Mouse (Mus musculus): ENCODE measurements at regions not wholly inside any gene's neighbourhood (a gene's known extent, or its start where the extent isn't known, plus 50 kb on each side); places are given as distances from the start of the nearest gene placed in this dataset.

- TF ChIP-seq MAX (IDR thresholded peaks at IDR 0.05; ENCODE audit: low read length) (no peak), CTCF (IDR thresholded peaks at IDR 0.05 in 2 of 3, conservative IDR thresholded peaks at IDR 0.05 in 1 of 3; ENCODE audit: control insufficient read depth in 1 of 3, insufficient read depth in 1 of 3, low read depth in 2 of 3, low read length in 3 of 3, poor library complexity in 1 of 3, severe bottlenecking in 1 of 3) (no peak), CHD1 (IDR thresholded peaks at IDR 0.05; ENCODE audit: low read depth, low read length) (no peak), KAT2A (conservative IDR thresholded peaks at IDR 0.05; ENCODE audit: low read depth, low read length) (no peak), E2F4 (IDR thresholded peaks at IDR 0.05; ENCODE audit: borderline replicate concordance, low read depth, low read length) (no peak), UBTF (IDR thresholded peaks at IDR 0.05; ENCODE audit: borderline replicate concordance, insufficient read depth, low read depth, low read length) (no peak), EP300 (IDR thresholded peaks at IDR 0.05; ENCODE audit: low read depth in 1 of 2, low read length in 2 of 2) (no peak), POLR2A (IDR thresholded peaks at IDR 0.05; ENCODE audit: control insufficient read depth in 1 of 2, insufficient read depth in 1 of 2, low read depth in 1 of 2, low read length in 2 of 2, poor library complexity in 1 of 2) (no peak), NRF1 (IDR thresholded peaks at IDR 0.05; ENCODE audit: insufficient read depth, low read depth, low read length, poor library complexity, severe bottlenecking) (no peak), RCOR1 (IDR thresholded peaks at IDR 0.05; ENCODE audit: low read depth, low read length) (no peak), NELFE (IDR thresholded peaks at IDR 0.05; ENCODE audit: low read depth, low read length) (no peak), GABPA (IDR thresholded peaks at IDR 0.05; ENCODE audit: low read depth, low read length) (no peak)
Measured at GRCm38 (mm10) chrX:68507664-68508063, 170.7 kb upstream of the Fmr1 start.

Data from MEL (cell line).